Mouse (Mus musculus): ENCODE data around the gene Pknox2. TPM values are rescaled to one million over a fixed set of nuclear protein-coding genes. Genes with fewer than 3 reads are reported as not detected.

Gene Pknox2
- polyA plus RNA-seq, 1 experiment from 2014 or later = 52.3 TPM

- Histone ChIP-seq H3K9me3 (replicated peaks) (no peaks in the 10 kb centered on the region), H3K4me2 (no peak overlapping the region), H3K4me1 (peaks cover 14% of the 10 kb centered on the region), H3K36me3 (no peaks in the 10 kb centered on the region), H3K27ac (replicated peaks) (no peak overlapping the region), H3K27me3 (replicated peaks) (no peaks in the 10 kb centered on the region), H3K4me3 (replicated peaks) (no peak overlapping the region), H3K9ac (replicated peaks) (no peak overlapping the region)
- ATAC-seq (ENCODE audit: low FRiP score) = no peak
- WGBS = 63% methylated on average over 3 of the region's 3 CpGs
Observed at GRCm38 (mm10) chr9:36885237-36885636, 262.0 kb downstream of the Pknox2 start.

DNA sequence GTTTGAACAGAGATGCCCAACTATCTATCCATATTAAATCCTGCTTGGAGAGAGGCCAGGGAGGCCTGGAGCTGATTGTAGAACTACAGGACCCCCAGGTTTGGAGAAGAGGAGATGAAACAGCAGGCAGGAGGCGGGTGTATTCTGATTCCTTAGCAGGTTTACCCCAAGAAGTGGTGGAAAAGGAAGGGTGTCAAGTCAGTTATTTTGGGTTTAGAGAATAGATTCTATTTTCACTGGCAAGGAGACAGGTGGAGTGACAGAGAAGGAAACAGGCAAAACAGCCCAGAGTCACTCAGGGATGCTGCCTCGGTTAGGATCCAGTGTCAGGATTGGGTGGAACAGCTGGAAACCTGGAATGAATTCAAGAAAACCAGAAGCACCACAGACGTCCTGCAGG, 263.6 kb downstream of the Pknox2 start:
- Histone ChIP-seq H3K27ac (replicated peaks) (no peak overlapping the region), H3K9me3 (replicated peaks) (no peaks in the 10 kb centered on the region), H3K9ac (replicated peaks) (no peak overlapping the region), H3K27me3 (replicated peaks) (no peaks in the 10 kb centered on the region), H3K36me3 (peaks cover 13% of the 10 kb centered on the region), H3K4me1 (peaks cover 14% of the 10 kb centered on the region), H3K4me2 (no peak overlapping the region), H3K4me3 (replicated peaks) (no peak overlapping the region)
- ATAC-seq (ENCODE audit: low FRiP score) = no peak
- 70% methylated on average over 3 of the region's 3 CpGs for WGBS

DNA sequence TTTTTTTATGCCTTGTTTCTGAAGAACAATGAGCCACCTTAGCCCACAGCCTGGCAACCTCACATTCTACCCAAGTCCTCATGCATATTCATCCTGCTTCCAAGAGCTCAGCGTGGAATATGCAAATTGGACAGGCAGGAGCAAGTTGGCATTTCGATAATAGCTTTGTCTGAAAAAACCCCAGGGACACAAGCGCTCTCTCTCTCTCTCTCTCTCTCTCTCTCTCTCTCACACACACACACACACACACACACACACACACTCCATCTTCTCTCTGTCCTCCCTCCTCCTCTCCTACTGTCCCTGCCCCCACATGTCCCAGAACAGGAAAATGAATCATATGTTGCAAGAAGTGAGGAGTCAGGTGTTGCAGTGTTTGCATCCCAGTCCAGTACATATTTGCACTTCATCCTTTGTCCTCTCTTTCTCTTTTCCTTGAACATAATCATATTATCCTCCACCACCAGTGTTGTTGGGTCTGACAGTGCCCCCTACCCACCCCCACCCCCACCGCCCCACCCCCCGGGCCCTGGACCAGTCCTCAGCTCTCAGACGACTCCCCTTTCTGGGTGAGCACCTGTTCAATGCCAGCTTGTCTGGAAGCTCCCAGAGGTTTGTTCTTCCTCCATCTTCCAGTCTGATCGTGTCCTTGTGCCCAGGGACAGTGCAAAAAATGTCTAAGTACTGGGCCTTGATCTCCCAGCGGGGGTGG, 265.0 kb downstream of the Pknox2 start:
- peak; percentile 83 for ATAC-seq (ENCODE audit: low FRiP score)
- WGBS = 32% methylated on average over 8 of the region's 8 CpGs
- H3K9me3 ChIP-seq (replicated peaks) = no peaks in the 10 kb centered on the region
- no peaks in the 10 kb centered on the region for H3K27me3 ChIP-seq (replicated peaks)
- no peak overlapping the region for H3K4me2 ChIP-seq
- no peak overlapping the region for H3K9ac ChIP-seq (replicated peaks)
- H3K4me3 ChIP-seq (replicated peaks) = no peak overlapping the region
- peaks cover 14% of the 10 kb centered on the region for H3K4me1 ChIP-seq
- peak overlapping the region; percentile 76 for H3K27ac ChIP-seq (replicated peaks)
- H3K36me3 ChIP-seq = peaks cover 23% of the 10 kb centered on the region

DNA sequence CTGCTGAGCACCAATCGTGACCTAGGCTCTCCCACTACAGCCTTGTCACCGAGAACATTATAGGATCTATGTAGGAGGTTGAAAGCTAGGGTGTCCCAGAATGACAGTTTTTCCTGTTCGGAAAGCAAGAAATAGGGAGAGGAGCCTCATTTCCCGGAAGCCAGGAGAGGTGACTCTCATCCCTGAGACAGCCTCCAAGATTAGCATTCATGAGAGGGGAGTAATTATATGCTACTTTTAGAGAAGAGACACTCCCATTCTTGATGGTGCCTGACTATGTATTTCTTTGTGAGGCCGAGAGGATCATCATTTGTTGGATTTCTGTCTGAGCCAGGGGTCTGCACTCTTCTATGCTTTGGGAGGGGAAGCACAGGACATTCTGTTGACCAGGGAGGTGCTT, 265.6 kb downstream of the Pknox2 start:
- Histone ChIP-seq H3K4me2 (no peak overlapping the region), H3K9me3 (replicated peaks) (no peaks in the 10 kb centered on the region), H3K4me1 (peaks cover 14% of the 10 kb centered on the region), H3K9ac (replicated peaks) (no peak overlapping the region), H3K4me3 (replicated peaks) (no peak overlapping the region), H3K36me3 (peaks cover 29% of the 10 kb centered on the region), H3K27ac (replicated peaks) (peak overlapping the region; percentile 76), H3K27me3 (replicated peaks) (no peaks in the 10 kb centered on the region)
- peak; percentile 20 for ATAC-seq (ENCODE audit: low FRiP score)
- 43% methylated on average over 5 of the region's 5 CpGs for WGBS

DNA sequence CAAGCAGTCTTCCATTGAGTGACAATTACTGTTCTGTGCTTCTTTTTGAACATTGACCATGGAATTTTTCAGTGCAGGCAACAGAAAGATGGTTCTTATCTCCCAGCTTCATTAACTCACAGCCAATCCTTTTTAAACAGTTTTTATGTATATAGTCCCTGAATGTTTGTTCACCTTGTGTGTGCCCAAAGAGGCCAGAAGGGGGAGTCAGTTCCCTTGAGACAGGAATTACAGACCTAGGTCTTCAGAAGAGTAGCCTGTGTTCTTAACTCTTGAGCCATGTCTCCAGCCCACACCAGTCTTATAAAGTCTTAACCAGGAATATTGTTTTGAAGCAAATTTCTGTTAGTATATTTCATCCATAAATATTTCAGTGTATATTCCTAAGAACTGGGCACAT, 270.4 kb downstream of the Pknox2 start:
- H3K4me1 ChIP-seq = peaks cover 5% of the 10 kb centered on the region
- no peak overlapping the region for H3K9ac ChIP-seq (replicated peaks)
- H3K4me2 ChIP-seq = no peak overlapping the region
- no peak overlapping the region for H3K4me3 ChIP-seq (replicated peaks)
- no peak overlapping the region for H3K27ac ChIP-seq (replicated peaks)
- no peaks in the 10 kb centered on the region for H3K27me3 ChIP-seq (replicated peaks)
- no peaks in the 10 kb centered on the region for H3K9me3 ChIP-seq (replicated peaks)
- peaks cover 67% of the 10 kb centered on the region for H3K36me3 ChIP-seq
- no peak for ATAC-seq (ENCODE audit: low FRiP score)

DNA sequence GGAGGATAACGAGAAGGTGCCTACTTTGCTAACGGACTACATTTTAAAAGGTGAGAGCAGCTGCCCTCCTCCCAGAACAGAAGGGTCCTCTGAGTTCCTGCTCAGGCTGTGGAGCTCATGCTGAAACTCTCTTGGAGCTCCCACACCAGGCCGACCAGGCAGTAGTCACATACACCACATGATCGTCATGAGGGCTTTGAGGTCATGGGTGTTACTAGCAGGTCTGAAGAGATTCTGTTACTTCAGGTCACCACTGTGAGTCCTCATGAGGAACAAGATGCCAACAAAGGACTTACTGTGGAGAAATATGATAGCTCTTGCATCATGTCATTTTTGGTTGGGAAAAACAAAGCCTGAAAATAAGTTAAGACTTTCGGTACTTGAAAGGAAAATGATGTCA, 270.9 kb downstream of the Pknox2 start:
- Histone ChIP-seq H3K27me3 (replicated peaks) (no peaks in the 10 kb centered on the region), H3K9me3 (replicated peaks) (no peaks in the 10 kb centered on the region), H3K4me3 (replicated peaks) (no peak overlapping the region), H3K27ac (replicated peaks) (no peak overlapping the region), H3K4me2 (no peak overlapping the region), H3K36me3 (peaks cover 72% of the 10 kb centered on the region), H3K9ac (replicated peaks) (no peak overlapping the region), H3K4me1 (peaks cover under 1% of the 10 kb centered on the region; the same call in 1 of the 2 replicates)
- 95% methylated on average over 5 of the region's 5 CpGs for WGBS
- no peak for ATAC-seq (ENCODE audit: low FRiP score)

- no peak overlapping the region for H3K9ac ChIP-seq (replicated peaks)
- no peaks in the 10 kb centered on the region for H3K27me3 ChIP-seq (replicated peaks)
- ATAC-seq (ENCODE audit: low FRiP score) = no peak
- no peaks in the 10 kb centered on the region for H3K9me3 ChIP-seq (replicated peaks)
- WGBS = 83% methylated on average over 2 of the region's 2 CpGs
- no peak overlapping the region for H3K4me2 ChIP-seq
- peaks cover 81% of the 10 kb centered on the region for H3K36me3 ChIP-seq
- H3K4me1 ChIP-seq = no peaks in the 10 kb centered on the region
- H3K27ac ChIP-seq (replicated peaks) = no peak overlapping the region
- H3K4me3 ChIP-seq (replicated peaks) = no peak overlapping the region
Observed at GRCm38 (mm10) chr9:36873796-36874195, 273.4 kb downstream of the Pknox2 start.

GRCm38 (mm10) chr9:36870263-36870662, 276.9 kb downstream of the Pknox2 start:
- H3K4me2 ChIP-seq = no peak overlapping the region
- H3K4me3 ChIP-seq (replicated peaks) = no peak overlapping the region
- peaks cover 75% of the 10 kb centered on the region for H3K36me3 ChIP-seq
- H3K9me3 ChIP-seq (replicated peaks) = no peaks in the 10 kb centered on the region
- no peak for ATAC-seq (ENCODE audit: low FRiP score)
- H3K4me1 ChIP-seq = peaks cover 4% of the 10 kb centered on the region
- H3K27me3 ChIP-seq (replicated peaks) = no peaks in the 10 kb centered on the region
- whole genome bisulfite sequencing = 45% methylated on average over 1 of the region's 1 CpGs
- H3K27ac ChIP-seq (replicated peaks) = no peak overlapping the region
- no peak overlapping the region for H3K9ac ChIP-seq (replicated peaks)

- H3K4me2 ChIP-seq = no peak overlapping the region
- no peaks in the 10 kb centered on the region for H3K27me3 ChIP-seq (replicated peaks)
- H3K4me3 ChIP-seq (replicated peaks) = no peak overlapping the region
- peaks cover 72% of the 10 kb centered on the region for H3K36me3 ChIP-seq
- H3K9me3 ChIP-seq (replicated peaks) = no peaks in the 10 kb centered on the region
- ATAC-seq (ENCODE audit: low FRiP score) = no peak
- H3K27ac ChIP-seq (replicated peaks) = no peak overlapping the region
- H3K9ac ChIP-seq (replicated peaks) = no peak overlapping the region
- H3K4me1 ChIP-seq = peaks cover 19% of the 10 kb centered on the region
- WGBS = 94% methylated on average over 6 of the region's 6 CpGs
Observed at GRCm38 (mm10) chr9:36868662-36869061, 278.5 kb downstream of the Pknox2 start.

DNA sequence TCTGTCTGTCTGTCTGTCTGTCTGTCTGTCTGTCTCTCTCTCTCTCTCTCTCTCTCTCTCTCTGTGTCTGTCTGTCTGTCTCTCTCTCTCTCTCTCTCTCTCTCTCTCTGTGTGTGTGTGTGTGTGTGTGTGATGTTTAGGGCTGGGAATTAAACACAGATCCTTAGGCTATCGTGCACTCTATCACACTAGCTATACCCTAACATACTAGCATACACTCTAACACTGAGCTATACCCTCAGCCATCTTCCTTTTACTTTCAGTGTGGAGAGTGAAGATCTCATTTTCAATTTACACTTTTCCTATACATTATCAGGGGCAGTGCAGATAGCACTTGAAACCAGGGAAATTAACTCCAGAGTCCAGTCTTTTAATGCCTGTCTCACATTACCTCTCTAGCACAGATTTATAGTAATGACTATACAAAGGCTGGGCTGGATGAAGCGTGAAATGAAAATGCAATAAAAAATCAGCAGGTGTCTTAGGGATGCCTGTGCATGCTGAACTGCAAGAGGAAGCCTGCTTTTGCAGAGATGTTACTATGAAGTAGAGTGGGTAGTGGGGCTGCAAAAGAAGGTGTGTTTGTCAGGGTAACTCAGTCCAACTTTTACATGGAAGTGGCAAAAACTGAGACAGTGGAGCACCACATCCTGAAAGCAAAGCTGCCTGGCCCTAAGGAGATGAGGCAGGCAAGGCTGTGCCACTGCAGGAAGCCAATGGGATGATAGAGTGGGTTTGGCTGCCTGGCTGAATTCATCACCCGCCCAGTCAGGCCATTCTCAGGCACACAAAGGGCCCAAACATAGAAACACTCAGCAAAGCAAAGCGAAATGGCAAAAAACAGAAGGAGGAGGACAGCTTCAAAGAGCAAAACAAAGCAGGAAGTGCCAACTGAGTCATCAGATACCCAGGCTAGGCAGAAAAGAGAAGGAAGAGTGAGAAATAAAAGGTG, 282.1 kb downstream of the Pknox2 start:
- no peaks in the 10 kb centered on the region for H3K9me3 ChIP-seq (replicated peaks)
- H3K9ac ChIP-seq (replicated peaks) = no peak overlapping the region
- peak; percentile 87 for ATAC-seq (ENCODE audit: low FRiP score)
- H3K4me2 ChIP-seq = no peak overlapping the region
- peaks cover 22% of the 10 kb centered on the region for H3K4me1 ChIP-seq
- WGBS = 23% methylated on average over 4 of the region's 4 CpGs
- H3K27ac ChIP-seq (replicated peaks) = peak overlapping the region; percentile 70
- no peaks in the 10 kb centered on the region for H3K27me3 ChIP-seq (replicated peaks)
- H3K36me3 ChIP-seq = peaks cover 76% of the 10 kb centered on the region
- H3K4me3 ChIP-seq (replicated peaks) = no peak overlapping the region

DNA sequence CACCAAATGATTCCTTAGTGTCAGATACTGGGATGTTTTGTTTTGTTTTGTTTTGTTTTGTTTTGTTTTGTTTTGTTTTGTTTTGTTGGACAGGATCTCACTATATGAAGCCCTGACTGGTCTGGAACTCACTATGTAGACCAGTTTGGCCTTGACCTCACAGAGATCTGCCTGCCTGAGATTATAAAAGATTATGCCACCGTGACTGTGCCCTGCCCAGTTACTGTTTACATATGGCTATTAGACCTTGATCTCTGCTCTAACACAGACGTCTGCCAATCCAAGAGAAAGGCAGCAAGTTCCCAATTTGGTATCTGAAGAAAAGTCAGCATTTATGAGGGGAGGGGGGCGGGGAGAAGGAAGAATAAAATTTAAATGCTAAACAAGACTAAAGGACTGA, 283.5 kb downstream of the Pknox2 start:
- ATAC-seq (ENCODE audit: low FRiP score) = no peak
- peaks cover 67% of the 10 kb centered on the region for H3K36me3 ChIP-seq
- no peak overlapping the region for H3K9ac ChIP-seq (replicated peaks)
- no peak overlapping the region for H3K27ac ChIP-seq (replicated peaks)
- H3K4me2 ChIP-seq = no peak overlapping the region
- 68% methylated on average over 3 of the region's 3 CpGs for WGBS
- H3K4me3 ChIP-seq (replicated peaks) = no peak overlapping the region
- peaks cover 22% of the 10 kb centered on the region for H3K4me1 ChIP-seq
- no peaks in the 10 kb centered on the region for H3K27me3 ChIP-seq (replicated peaks)
- H3K9me3 ChIP-seq (replicated peaks) = no peaks in the 10 kb centered on the region

GRCm38 (mm10) chr9:36862576-36862975, 284.6 kb downstream of the Pknox2 start:
- H3K36me3 ChIP-seq = peaks cover 59% of the 10 kb centered on the region
- peaks cover 24% of the 10 kb centered on the region for H3K4me1 ChIP-seq
- H3K27ac ChIP-seq (replicated peaks) = no peak overlapping the region
- H3K27me3 ChIP-seq (replicated peaks) = no peaks in the 10 kb centered on the region
- H3K4me3 ChIP-seq (replicated peaks) = no peak overlapping the region
- 94% methylated on average over 2 of the region's 2 CpGs for WGBS
- no peak overlapping the region for H3K9ac ChIP-seq (replicated peaks)
- ATAC-seq (ENCODE audit: low FRiP score) = no peak
- no peak overlapping the region for H3K4me2 ChIP-seq
- no peaks in the 10 kb centered on the region for H3K9me3 ChIP-seq (replicated peaks)
